Mouse (Mus musculus) testis, postnatal 10 days (tissue): ENCODE results near the gene Sf3a2.
A peak's percentile ranks its signal among the peaks of the same experiment; 100 is the strongest.

Experiments used
- DNase-seq: peaks from one replicate; pipeline ENCODE4 v3.0.0; 2021; ENCODE audit warnings: low spot score

Sf3a2 gene

DNA sequence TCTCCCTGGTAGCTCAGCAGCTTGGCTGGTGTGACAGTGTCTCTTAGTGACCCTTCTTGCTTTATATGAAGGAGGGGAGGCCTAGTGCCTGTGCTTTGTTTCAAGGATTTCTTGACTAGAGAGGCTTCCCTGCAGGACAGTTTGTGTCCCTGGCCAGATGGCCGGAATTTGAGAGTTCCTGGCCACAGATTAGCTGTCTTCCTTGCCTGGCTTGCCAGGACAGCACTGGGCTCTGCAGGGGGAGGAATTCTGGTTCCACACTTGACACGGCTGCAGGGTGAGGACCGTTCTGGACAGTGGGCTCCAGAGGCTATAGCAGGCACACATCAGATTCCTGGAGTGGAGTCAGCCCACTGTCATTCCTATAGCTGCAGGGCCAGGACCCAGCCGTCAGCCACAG lies 22.3 kb upstream of the Sf3a2 start:
- no peak for DNase-seq

GRCm38 (mm10) chr10:80776358-80776869 lies 21.6 kb upstream of the Sf3a2 start:
- no peak for DNase-seq

- DNase-seq, result no peak
Observed at GRCm38 (mm10) chr10:80777123-80777522, 20.9 kb upstream of the Sf3a2 start.

DNA sequence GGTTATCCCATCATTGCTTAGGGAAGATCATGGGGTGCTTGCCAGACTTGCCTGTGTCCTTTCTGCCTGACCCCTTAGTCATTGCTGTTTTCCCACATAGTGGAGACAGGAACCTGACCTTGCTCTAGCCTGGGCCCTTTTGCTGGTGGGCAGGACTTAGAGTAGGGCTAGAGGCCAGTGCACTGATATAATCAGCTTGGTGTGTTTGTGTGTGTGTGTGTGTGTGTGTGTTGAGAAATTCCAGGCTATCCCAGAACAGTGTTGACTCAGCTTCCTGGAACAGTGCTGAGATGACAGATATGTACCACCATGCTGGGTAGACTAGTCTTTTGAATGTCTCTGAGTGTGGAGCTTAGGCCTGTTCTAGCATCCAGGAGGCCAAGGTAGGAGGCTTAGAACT lies 18.4 kb upstream of the Sf3a2 start:
- no peak for DNase-seq

GRCm38 (mm10) chr10:80784302-80784701 lies 13.7 kb upstream of the Sf3a2 start:
- DNase-seq, result no peak

DNA sequence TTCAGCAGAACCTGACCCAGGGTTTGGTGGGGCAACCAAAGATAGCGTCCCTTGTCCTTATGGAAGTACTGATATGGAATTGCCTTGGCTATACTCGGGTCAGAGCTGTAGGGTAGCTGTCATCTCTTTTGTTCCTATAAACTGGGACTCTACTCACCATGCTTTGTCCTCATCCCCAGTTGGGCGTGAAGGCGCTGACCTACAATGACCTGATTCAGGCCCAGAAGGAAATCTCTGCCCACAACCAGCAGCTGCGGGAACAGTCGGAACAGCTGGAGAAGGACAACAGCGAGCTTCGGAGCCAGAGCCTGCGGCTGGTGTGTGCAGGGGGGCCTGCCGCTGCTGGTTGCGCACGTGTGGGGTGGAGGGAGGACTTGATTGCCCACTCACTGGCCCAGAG lies 13.1 kb upstream of the Sf3a2 start:
- no peak for DNase-seq

GRCm38 (mm10) chr10:80785963-80786362 lies 12.0 kb upstream of the Sf3a2 start:
- DNase-seq, result no peak

- DNase-seq, result no peak
Observed at GRCm38 (mm10) chr10:80787517-80787916, 10.5 kb upstream of the Sf3a2 start.

- DNase-seq, result no peak
Observed at GRCm38 (mm10) chr10:80790761-80791404, 7.1 kb upstream of the Sf3a2 start.

GRCm38 (mm10) chr10:80791476-80792174 lies 6.4 kb upstream of the Sf3a2 start:
- DNase-seq, result no peak

DNA sequence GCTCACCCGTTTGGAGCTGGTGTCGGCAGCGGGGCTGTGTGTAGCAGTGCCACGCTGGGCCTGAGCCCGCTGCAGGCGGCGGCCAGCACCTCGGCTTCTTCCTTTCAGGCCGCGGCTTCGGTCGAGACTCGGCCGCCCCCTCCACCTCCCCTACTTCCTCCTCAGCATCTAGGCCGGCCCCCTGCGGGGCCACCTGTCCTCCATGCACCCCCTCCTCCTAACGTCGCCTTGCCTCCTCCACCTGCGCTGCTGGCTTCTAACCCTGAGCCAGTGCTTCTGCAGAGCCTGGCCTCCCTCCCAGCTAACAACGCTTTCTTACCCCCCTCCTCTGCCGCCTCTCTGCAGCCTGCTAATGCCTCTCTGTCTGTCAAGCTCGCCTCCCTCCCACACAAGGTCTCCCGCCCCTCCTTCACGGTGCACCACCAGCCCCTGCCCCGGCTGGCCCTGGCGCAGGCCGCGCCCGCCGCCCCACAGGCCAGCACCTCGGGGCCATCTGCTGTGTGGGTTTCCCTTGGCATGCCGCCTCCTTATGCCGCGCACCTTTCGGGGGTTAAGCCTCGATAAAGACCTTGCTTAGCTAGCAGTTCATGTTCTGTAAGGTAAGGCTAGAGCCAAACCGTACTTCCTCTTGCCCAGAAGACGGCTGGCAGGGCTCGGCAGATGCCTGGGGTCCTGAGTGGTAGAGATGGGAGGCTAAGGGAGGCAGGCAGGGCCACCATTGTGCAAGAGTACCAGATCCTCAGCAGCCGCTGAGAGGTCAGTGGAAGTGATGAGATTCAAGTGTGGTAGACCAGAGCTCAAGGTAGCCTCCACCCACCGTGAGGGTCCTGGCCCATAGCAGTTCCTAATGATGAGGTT lies 5.6 kb upstream of the Sf3a2 start:
- DNase-seq, result peak; percentile 66

GRCm38 (mm10) chr10:80793033-80793784 lies 4.8 kb upstream of the Sf3a2 start:
- no peak for DNase-seq

DNA sequence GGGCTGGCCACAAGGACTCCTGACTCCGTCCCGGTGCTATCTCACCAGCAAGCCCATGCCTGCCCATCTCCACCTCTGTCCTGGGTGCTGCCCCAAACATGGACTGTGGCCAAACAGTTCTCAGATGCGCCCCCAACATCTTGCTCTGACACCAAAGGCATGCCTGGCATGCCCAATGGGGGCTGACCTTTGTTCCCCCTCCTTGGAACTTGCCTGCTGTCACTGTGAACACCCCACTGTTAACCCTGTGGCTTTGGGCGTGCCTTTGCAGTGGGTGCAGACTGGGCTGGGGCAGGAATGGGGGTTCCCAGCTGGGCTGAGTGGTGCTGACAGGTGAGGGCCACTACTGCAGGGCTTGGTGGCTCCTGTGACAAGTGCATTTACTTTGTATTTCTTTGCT lies 4.2 kb upstream of the Sf3a2 start:
- no peak for DNase-seq

GRCm38 (mm10) chr10:80794750-80795149 lies 3.2 kb upstream of the Sf3a2 start:
- DNase-seq, result no peak

DNA sequence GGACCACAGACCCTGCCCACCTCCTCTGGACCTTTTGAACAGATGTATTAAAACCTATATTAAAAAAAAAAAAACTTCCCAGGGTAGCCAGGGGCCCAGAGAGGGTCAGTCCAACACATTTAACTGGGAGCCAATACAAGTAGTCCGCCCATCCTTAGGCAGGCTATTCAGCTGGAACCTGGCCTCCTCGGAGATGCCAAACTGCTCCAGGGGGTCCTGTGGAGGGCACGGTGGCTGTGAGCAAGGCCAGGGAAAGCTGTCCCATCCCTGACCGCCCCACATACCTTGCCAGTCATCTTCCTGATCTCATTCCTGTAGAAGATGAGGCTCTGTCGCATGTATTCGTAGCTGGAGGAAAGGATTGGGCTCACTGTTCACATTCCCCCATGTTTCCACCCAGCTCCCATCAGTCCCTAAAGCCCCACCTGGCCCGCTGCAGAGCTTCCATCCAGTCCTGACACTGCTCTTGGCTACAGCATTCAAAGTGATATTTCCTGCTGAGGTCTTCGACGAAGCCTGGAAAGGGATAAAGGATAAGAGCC lies 1.6 kb upstream of the Sf3a2 start:
- DNase-seq, result no peak

GRCm38 (mm10) chr10:80797186-80798149 lies 530 bp upstream of the Sf3a2 start:
- no peak for DNase-seq

DNA sequence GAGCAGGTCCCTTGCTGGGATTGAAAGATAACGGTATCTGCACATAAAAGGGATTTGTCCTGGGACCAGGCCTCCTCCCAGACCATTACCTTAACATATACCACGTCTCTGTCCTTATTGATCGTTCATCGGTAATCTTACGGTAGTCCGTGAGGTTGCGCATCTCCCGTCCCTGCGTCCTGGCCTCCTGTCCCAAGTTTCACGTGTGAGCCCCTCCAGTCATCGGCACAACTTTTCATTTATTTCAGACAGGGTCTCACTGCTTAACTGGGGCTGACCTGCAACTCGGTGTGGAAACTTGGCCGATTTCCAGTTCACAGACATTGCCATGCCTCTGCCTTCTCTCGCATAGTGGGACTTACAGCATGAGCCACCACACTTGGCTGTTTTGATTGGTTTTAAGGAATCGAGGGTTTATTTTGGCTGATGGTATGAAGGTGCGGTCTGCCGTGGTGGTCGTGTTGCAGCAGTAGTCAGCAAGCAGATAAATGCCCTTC lies 1.1 kb downstream of the Sf3a2 start:
- no peak for DNase-seq

DNA sequence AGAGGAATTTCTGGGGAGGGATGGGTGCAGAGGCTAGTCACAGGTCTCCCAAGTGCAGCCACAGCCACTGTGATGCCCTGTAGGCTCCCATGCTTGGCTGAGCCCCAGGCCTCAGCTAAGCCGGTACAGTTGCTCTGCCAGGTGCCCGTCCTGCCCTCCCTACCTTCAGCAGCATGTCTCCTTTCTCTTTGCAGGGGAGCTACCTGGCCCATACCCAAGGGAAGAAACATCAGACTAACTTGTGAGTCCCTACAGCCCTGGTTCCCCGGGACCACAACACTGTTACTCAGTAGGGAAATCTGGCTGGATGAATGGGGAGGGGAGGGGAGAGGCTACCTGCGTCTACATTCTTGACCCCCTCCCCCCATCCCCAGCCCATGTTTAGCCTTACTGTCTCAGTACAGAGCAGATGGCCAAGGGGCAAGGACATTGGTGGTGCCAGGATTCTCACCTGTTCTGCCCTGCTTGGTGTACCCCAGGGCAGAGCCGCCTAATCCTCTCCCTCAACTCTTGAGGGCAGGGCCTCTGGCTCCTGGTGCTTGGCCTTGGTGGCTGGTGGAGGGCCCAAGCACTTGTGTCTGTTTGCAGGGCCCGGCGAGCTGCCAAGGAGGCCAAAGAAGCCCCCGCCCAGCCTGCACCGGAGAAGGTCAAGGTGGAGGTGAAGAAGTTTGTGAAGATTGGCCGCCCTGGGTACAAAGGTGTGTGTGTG lies 4.4 kb downstream of the Sf3a2 start:
- peak; percentile 78 for DNase-seq

- no peak for DNase-seq
Observed at GRCm38 (mm10) chr10:80802996-80803395, 5.0 kb downstream of the Sf3a2 start.

DNA sequence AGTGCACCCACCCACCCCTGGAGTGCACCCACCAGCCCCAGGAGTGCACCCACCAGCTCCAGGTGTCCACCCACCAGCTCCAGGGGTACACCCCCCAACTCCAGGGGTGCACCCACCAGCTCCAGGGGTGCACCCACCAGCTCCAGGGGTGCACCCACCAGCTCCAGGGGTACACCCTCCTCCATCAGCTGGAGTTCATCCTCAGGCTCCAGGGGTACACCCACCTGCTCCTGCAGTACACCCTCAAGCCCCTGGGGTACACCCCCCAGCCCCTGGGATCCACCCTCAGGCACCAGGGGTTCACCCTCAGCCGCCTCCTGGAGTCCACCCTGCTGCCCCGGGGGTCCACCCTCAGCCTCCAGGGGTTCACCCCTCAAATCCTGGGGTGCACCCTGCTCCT lies 6.3 kb downstream of the Sf3a2 start:
- DNase-seq, result no peak
